Mouse (Mus musculus) heart, embryonic 16.5 days (tissue): ENCODE measurements at regions not wholly inside any gene's neighbourhood (a gene's known extent, or its start where the extent isn't known, plus 50 kb on each side); places are given as distances from the start of the nearest gene placed in this dataset.

Experiments used
- ATAC-seq: fragments of 200-750 bp; cut with Nextera tagmentation; replicated peaks from 2 replicates; pipeline ENCODE4 v1.8.0; 2017; ENCODE audit warnings: moderate number of reproducible peaks; ENCODE audit not compliant: insufficient read depth, low FRiP score; ENCODE audit errors: extremely low read depth
- H3K27ac ChIP-seq: fragments of 300-500 bp; sonication (generic); 2 replicates; pipeline ENCODE4 v1.5.1; 2014; ENCODE audit warnings: mild to moderate bottlenecking, low read length, control low read depth, moderate library complexity
- H3K27me3 ChIP-seq: fragments of 300-500 bp; sonication (generic); 2 replicates; pipeline ENCODE4 v1.6.1; 2014; ENCODE audit warnings: low read length, mixed read lengths; ENCODE audit not compliant: control insufficient read depth, insufficient read depth
- H3K36me3 ChIP-seq: fragments of 300-500 bp; sonication (generic); 2 replicates; pipeline ENCODE4 v1.6.1; 2014; ENCODE audit not compliant: control insufficient read depth, insufficient read depth
- H3K4me1 ChIP-seq: fragments of 300-500 bp; sonication (generic); 2 replicates; pipeline ENCODE4 v1.6.1; 2014; ENCODE audit warnings: low read length, mixed read lengths; ENCODE audit not compliant: control insufficient read depth, insufficient read depth
- H3K4me2 ChIP-seq: fragments of 300-500 bp; sonication (generic); 2 replicates; pipeline ENCODE4 v1.6.1; 2014; ENCODE audit warnings: low read depth, mild to moderate bottlenecking, control low read depth, low read length
- H3K4me3 ChIP-seq: fragments of 300-500 bp; sonication (generic); 2 replicates; pipeline ENCODE4 v1.5.1; 2014; ENCODE audit warnings: mild to moderate bottlenecking, control low read depth, low read length
- H3K9ac ChIP-seq: fragments of 300-500 bp; sonication (generic); 2 replicates; pipeline ENCODE4 v1.6.1; 2014; ENCODE audit warnings: low read length, control low read depth
- H3K9me3 ChIP-seq: fragments of 300-500 bp; sonication (generic); replicated peaks from 2 replicates; pipeline ENCODE4 v1.6.1; 2016; ENCODE audit warnings: low read length; ENCODE audit not compliant: control insufficient read depth
- WGBS: fragments of 180-500 bp; shearing (Covaris S2); extraction: QIAGEN DNeasy Blood & Tissue Kit; methylation state at CpG from one replicate; pipeline ENCODE4 v1.1.7; 2014; 5-methylcytosine and 5-hydroxymethylcytosine counted together

- WGBS, result 59% methylated on average over 7 of the region's 7 CpGs
- no peak for ATAC-seq
Observed at GRCm38 (mm10) chr15:62571803-62572202, 1273.2 kb downstream of the Gsdmc2 start.

GRCm38 (mm10) chr15:62568788-62569713, 1275.9 kb downstream of the Gsdmc2 start:
- Histone ChIP-seq H3K27ac (no peak overlapping the region), H3K36me3 (no peaks in the 10 kb centered on the region), H3K27me3 (no peaks in the 10 kb centered on the region), H3K4me3 (no peak overlapping the region), H3K9me3 (no peaks in the 10 kb centered on the region), H3K9ac (no peak overlapping the region), H3K4me1 (peaks cover 5% of the 10 kb centered on the region), H3K4me2 (no peak overlapping the region)
- 68% methylated on average over 7 of the region's 7 CpGs for WGBS
- no peak for ATAC-seq

More at GRCm38 (mm10) chr15:62571803-62572202, 1273.2 kb downstream of the Gsdmc2 start:
- no peaks in the 10 kb centered on the region for H3K36me3 ChIP-seq
- no peaks in the 10 kb centered on the region for H3K4me1 ChIP-seq
- H3K4me3 ChIP-seq, result no peak overlapping the region
- no peaks in the 10 kb centered on the region for H3K27me3 ChIP-seq
- no peaks in the 10 kb centered on the region for H3K9me3 ChIP-seq
- no peak overlapping the region for H3K4me2 ChIP-seq
- no peak overlapping the region for H3K27ac ChIP-seq
- no peak overlapping the region for H3K9ac ChIP-seq

GRCm38 (mm10) chr15:62567431-62567830, 1277.5 kb downstream of the Gsdmc2 start:
- Histone ChIP-seq H3K4me2 (no peak overlapping the region), H3K9me3 (no peaks in the 10 kb centered on the region), H3K27ac (no peak overlapping the region), H3K4me1 (peaks cover 5% of the 10 kb centered on the region), H3K4me3 (no peak overlapping the region), H3K27me3 (no peaks in the 10 kb centered on the region), H3K36me3 (no peaks in the 10 kb centered on the region), H3K9ac (no peak overlapping the region)
- ATAC-seq, result no peak
- WGBS, result 61% methylated on average over 4 of the region's 4 CpGs

- Histone ChIP-seq H3K4me1 (peaks cover 5% of the 10 kb centered on the region), H3K4me2 (peak overlapping the region; percentile 59), H3K27ac (no peak overlapping the region), H3K36me3 (no peaks in the 10 kb centered on the region), H3K27me3 (no peaks in the 10 kb centered on the region), H3K4me3 (peak overlapping the region; percentile 15; the same call in 1 of the 2 replicates), H3K9ac (no peak overlapping the region), H3K9me3 (no peaks in the 10 kb centered on the region)
- peak; percentile 41; the same call in 1 of the 2 replicates for ATAC-seq
- WGBS, result 14% methylated on average over 7 of the region's 7 CpGs
Observed at GRCm38 (mm10) chr15:62566106-62566511, 1278.9 kb downstream of the Gsdmc2 start.

GRCm38 (mm10) chr15:62533233-62533632, 1311.7 kb downstream of the Gsdmc2 start:
- H3K9me3 ChIP-seq, result no peaks in the 10 kb centered on the region
- no peaks in the 10 kb centered on the region for H3K27me3 ChIP-seq
- no peaks in the 10 kb centered on the region for H3K4me1 ChIP-seq
- ATAC-seq, result no peak
- no peak overlapping the region for H3K4me2 ChIP-seq
- H3K4me3 ChIP-seq, result no peak overlapping the region
- no peaks in the 10 kb centered on the region for H3K36me3 ChIP-seq
- WGBS, result 67% methylated on average over 2 of the region's 2 CpGs
- H3K9ac ChIP-seq, result no peak overlapping the region
- H3K27ac ChIP-seq, result no peak overlapping the region

GRCm38 (mm10) chr15:62528975-62529374, 1316.0 kb downstream of the Gsdmc2 start:
- H3K4me3 ChIP-seq, result no peak overlapping the region
- H3K9ac ChIP-seq, result no peak overlapping the region
- 72% methylated on average over 3 of the region's 3 CpGs for WGBS
- H3K4me2 ChIP-seq, result no peak overlapping the region
- H3K9me3 ChIP-seq, result no peaks in the 10 kb centered on the region
- H3K4me1 ChIP-seq, result no peaks in the 10 kb centered on the region
- no peaks in the 10 kb centered on the region for H3K27me3 ChIP-seq
- no peak overlapping the region for H3K27ac ChIP-seq
- H3K36me3 ChIP-seq, result no peaks in the 10 kb centered on the region
- ATAC-seq, result no peak

- Histone ChIP-seq H3K27me3 (no peaks in the 10 kb centered on the region), H3K27ac (no peak overlapping the region), H3K36me3 (no peaks in the 10 kb centered on the region), H3K4me3 (no peak overlapping the region), H3K4me1 (no peaks in the 10 kb centered on the region), H3K9me3 (no peaks in the 10 kb centered on the region), H3K9ac (no peak overlapping the region), H3K4me2 (no peak overlapping the region)
- no peak for ATAC-seq
- WGBS, result 58% methylated on average over 2 of the region's 2 CpGs
Observed at GRCm38 (mm10) chr15:62524628-62525027, 1320.3 kb downstream of the Gsdmc2 start.

GRCm38 (mm10) chr15:62524135-62524534, 1320.8 kb downstream of the Gsdmc2 start:
- ATAC-seq, result no peak

GRCm38 (mm10) chr15:62513462-62513861, 1331.5 kb downstream of the Gsdmc2 start:
- H3K4me3 ChIP-seq, result no peak overlapping the region
- H3K27me3 ChIP-seq, result no peaks in the 10 kb centered on the region
- H3K9me3 ChIP-seq, result no peaks in the 10 kb centered on the region
- H3K4me2 ChIP-seq, result no peak overlapping the region
- peak overlapping the region; percentile 57 for H3K27ac ChIP-seq
- WGBS, result 35% methylated on average over 1 of the region's 1 CpGs
- peak; percentile 89 for ATAC-seq
- no peak overlapping the region for H3K9ac ChIP-seq
- peaks cover 7% of the 10 kb centered on the region for H3K4me1 ChIP-seq
- H3K36me3 ChIP-seq, result no peaks in the 10 kb centered on the region

More at GRCm38 (mm10) chr15:62524135-62524534, 1320.8 kb downstream of the Gsdmc2 start:
- Histone ChIP-seq H3K9ac (no peak overlapping the region), H3K4me3 (no peak overlapping the region), H3K4me1 (no peaks in the 10 kb centered on the region), H3K4me2 (no peak overlapping the region), H3K36me3 (no peaks in the 10 kb centered on the region), H3K9me3 (no peaks in the 10 kb centered on the region), H3K27ac (no peak overlapping the region), H3K27me3 (no peaks in the 10 kb centered on the region)
- 41% methylated on average over 2 of the region's 2 CpGs for WGBS
